Mouse (Mus musculus): ENCODE measurements around the gene Itk. TPM values are rescaled to one million over a fixed set of nuclear protein-coding genes. Genes with fewer than 3 reads are reported as not detected.
"Not testable (repeated sequence)": the region's sequence is repeated elsewhere in the genome, so short reads cannot be mapped to it uniquely, and the experiment has no call there.

Itk gene
- polyA plus RNA-seq (2015; fragmentation: Nextera tagmentation; extraction: Ambion mirVana) = 0.07 TPM in 1 of 2 replicates, not detected in the other

DNA sequence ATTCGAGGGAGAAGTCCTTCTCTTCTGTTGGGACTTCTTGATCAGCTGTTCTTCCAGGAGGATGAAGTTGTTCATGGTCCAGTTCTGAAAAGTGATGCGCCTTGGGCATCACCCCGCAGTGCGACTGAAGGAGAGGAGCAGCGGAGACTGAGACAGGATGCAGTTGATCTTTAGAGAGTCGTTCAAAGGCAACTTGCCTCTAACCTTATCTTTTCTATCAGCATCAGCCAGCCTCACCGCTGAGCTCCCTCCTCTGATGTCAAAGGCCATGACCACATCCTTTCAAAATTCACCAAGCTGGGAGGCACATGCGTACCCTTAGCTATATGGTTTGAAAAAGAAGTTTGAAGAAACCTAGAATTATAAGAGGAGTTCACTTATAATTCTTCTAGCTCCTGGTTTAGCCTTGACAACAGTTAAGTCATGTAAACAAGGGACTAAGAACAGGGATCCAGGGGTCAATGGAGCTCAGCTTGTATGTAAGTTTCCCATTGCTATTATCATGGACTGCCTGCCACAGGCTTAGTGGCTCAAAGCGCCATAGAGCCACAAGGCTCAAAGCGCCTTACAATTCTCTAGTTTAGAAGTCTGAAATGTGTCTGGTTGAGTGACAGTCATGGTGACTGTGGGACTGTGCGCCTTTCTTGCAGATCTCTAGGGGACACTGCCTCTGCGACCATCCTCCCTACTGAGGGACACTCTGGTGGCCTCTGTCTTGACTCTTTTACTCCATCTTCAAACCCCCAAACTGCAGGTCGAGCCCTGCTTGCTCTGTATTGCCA, at the start of gene Itk:
Gene Itk, minus strand, starts transcription at position 180 of the 782 bp plus-strand sequence.
- H3K4me2 ChIP-seq = no peak within 1 kb of the TSS
- no peak within 1 kb of the TSS for H3K9ac ChIP-seq
- no peak within 1 kb of the TSS for H3K27ac ChIP-seq
- H3K9me3 ChIP-seq = no peaks in the 10 kb centered on the region
- whole genome bisulfite sequencing = 78% methylated on average over 13 of the region's 13 CpGs
- H3K4me1 ChIP-seq = no peaks in the 10 kb centered on the region
- no peaks in the 10 kb centered on the region for H3K36me3 ChIP-seq
- no peak within 1 kb of the TSS for H3K4me3 ChIP-seq
- no peaks in the 10 kb centered on the region for H3K27me3 ChIP-seq
- ATAC-seq (ENCODE audit: insufficient number of reproducible peaks, insufficient read depth, low FRiP score, low TSS enrichment, low read depth) = no peak

DNA sequence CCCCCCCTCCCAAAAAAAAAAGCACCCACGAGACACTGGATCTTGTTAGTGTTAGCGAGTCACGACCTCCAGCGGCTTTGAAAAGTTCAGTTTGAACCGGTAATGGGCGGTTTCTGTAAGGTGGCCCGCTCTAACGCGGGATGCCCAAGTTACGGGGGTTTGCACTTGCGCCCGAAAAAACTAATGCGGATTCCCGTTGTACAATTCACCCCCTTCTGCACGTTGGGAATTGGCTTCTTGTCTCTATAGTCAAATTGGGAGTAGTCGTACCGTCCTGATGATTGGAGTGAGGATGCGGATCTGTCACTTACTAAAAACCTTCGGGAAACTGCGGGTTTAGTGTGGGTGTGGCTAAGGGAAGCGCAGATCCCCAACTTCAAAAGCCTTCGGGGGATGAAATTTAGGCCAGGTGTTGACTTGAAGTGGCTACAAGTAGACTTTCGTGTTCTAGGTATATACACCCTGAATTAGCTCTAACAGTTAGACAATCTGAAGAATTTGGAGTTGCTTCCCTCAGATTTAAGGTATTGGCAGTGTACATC, 48.2 kb upstream of the Itk start:
- H3K27me3 ChIP-seq = no peaks in the 10 kb centered on the region
- peaks cover 10% of the 10 kb centered on the region for H3K4me1 ChIP-seq
- 1% methylated on average over 23 of the region's 23 CpGs for WGBS
- H3K9me3 ChIP-seq = no peaks in the 10 kb centered on the region
- peak overlapping the region; percentile 95 for H3K27ac ChIP-seq
- no peak for ATAC-seq (ENCODE audit: insufficient number of reproducible peaks, insufficient read depth, low FRiP score, low TSS enrichment, low read depth)
- H3K4me3 ChIP-seq = peak overlapping the region; percentile 94
- H3K9ac ChIP-seq = peak overlapping the region; percentile 94
- peaks cover 15% of the 10 kb centered on the region for H3K36me3 ChIP-seq
- peak overlapping the region; percentile 82 for H3K4me2 ChIP-seq

DNA sequence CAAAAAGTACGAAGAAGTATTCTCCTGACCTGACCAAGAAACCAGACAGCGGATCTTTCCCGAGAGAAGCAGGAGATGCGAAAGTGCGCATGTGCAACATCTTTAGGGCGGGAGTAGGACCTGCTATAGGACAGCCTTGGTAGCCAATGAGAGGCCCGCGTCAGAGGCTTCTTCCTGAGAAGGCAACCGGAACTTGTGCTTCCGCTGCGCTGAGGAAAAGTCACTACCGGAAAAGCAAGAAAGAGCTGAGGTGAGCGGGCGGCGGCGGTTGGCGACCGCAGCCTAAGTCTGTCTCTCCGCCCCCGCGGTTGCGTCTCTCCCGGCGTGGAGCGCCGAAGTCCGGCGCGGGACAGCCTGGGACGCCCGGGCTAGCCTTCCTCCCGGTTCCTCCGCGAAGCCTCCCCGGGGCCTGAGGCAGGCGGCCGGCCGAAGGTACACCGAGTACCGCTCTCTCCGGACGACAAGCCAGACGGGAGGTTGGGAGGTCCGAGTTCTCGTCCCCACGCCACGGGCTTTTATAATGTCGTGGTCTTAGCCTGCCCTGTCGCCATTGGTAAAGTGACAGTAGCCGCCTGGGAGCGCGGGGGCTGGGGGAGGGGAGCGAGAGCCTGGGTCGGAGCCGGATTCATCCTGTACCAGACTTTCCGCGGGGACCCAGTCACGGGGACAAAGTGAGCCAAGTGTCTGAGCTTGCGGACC, 47.6 kb upstream of the Itk start, which contains the start of gene Med7:
Gene Med7, plus strand, starts transcription at position 166 of the 699 bp plus-strand sequence.
- Histone ChIP-seq H3K27me3 (no peaks in the 10 kb centered on the region), H3K4me3 (peak within 1 kb of the TSS; percentile 94), H3K9me3 (no peaks in the 10 kb centered on the region), H3K36me3 (peaks cover 13% of the 10 kb centered on the region), H3K4me1 (peaks cover 10% of the 10 kb centered on the region), H3K9ac (peak within 1 kb of the TSS; percentile 94), H3K4me2 (peak within 1 kb of the TSS; percentile 82), H3K27ac (peak within 1 kb of the TSS; percentile 95)
- peak; percentile 95 for ATAC-seq (ENCODE audit: insufficient number of reproducible peaks, insufficient read depth, low FRiP score, low TSS enrichment, low read depth)
- under 1% methylated on average over 59 of the region's 59 CpGs for WGBS

DNA sequence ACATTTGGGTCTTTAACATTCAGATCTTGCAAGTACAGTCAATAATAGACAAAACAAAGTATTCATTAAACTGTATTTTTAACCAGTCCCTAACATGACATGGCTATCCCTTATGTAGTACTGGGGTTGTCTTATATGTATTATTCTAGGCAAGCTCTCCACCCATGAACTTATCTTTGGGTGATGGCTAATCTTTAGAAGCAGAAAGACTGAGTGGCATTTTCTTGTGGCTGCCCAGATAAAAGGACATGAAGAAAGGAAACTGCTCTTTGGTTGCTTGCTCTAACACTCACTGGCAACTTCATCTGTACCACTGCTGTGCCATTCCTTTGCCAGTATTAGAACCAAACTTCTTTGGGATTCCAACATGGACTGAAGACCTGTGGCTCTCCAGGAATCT, 46.0 kb upstream of the Itk start:
- Histone ChIP-seq H3K27ac (no peak overlapping the region), H3K27me3 (no peaks in the 10 kb centered on the region), H3K36me3 (peaks cover 2% of the 10 kb centered on the region), H3K9ac (no peak overlapping the region), H3K4me1 (peaks cover 10% of the 10 kb centered on the region), H3K9me3 (no peaks in the 10 kb centered on the region), H3K4me2 (no peak overlapping the region), H3K4me3 (no peak overlapping the region)
- ATAC-seq (ENCODE audit: insufficient number of reproducible peaks, insufficient read depth, low FRiP score, low TSS enrichment, low read depth) = no peak

DNA sequence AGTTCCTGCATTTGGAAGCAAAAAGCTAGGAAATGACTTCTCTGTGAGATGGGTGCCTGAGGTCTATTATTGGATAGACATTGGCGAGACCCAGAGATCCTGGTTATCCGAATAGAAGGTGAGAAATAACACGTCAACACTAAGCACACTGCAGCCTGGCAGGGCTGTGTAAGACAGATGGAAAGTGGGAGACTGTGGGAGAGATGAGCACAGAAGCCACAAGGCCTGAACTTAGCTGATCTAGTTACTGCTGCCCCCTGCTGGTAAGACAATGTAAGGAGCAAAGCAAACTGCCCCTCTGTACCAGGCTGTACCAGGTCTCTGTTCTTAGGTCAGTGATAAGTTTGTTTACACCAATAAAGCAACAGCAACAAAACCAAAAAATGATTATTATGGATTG, 41.8 kb upstream of the Itk start:
- no peak overlapping the region for H3K4me3 ChIP-seq
- no peak overlapping the region for H3K9ac ChIP-seq
- ATAC-seq (ENCODE audit: insufficient number of reproducible peaks, insufficient read depth, low FRiP score, low TSS enrichment, low read depth) = peak; percentile 74; the same call in 1 of the 2 replicates
- WGBS = 20% methylated on average over 3 of the region's 3 CpGs
- no peak overlapping the region for H3K4me2 ChIP-seq
- peaks cover 2% of the 10 kb centered on the region for H3K4me1 ChIP-seq
- H3K27ac ChIP-seq = no peak overlapping the region
- no peaks in the 10 kb centered on the region for H3K9me3 ChIP-seq
- no peaks in the 10 kb centered on the region for H3K27me3 ChIP-seq
- no peaks in the 10 kb centered on the region for H3K36me3 ChIP-seq

DNA sequence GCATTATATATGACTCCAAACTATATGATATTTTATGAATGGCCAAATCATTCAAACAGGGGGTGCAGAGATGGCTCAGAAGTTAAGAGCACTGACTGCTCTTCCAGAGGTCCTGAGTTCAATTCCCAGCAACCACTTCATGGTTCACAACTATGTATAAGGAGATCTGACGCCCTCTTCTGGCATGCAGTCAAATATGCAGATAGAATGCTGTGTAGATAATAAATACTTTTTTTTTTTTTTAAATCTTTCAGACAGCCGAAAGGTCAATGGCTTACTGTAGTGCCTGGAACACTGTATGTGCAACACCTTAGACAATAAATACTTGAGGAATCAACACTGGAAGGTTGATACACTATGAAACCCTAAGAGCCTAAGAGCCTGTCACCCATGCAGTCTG, 40.8 kb upstream of the Itk start:
- no peak for ATAC-seq (ENCODE audit: insufficient number of reproducible peaks, insufficient read depth, low FRiP score, low TSS enrichment, low read depth)
- Histone ChIP-seq H3K4me2 (no peak overlapping the region), H3K27me3 (no peaks in the 10 kb centered on the region), H3K4me1 (no peaks in the 10 kb centered on the region), H3K36me3 (no peaks in the 10 kb centered on the region), H3K27ac (no peak overlapping the region), H3K9ac (no peak overlapping the region), H3K4me3 (no peak overlapping the region), H3K9me3 (no peaks in the 10 kb centered on the region)
- 84% methylated on average over 2 of the region's 2 CpGs for WGBS

DNA sequence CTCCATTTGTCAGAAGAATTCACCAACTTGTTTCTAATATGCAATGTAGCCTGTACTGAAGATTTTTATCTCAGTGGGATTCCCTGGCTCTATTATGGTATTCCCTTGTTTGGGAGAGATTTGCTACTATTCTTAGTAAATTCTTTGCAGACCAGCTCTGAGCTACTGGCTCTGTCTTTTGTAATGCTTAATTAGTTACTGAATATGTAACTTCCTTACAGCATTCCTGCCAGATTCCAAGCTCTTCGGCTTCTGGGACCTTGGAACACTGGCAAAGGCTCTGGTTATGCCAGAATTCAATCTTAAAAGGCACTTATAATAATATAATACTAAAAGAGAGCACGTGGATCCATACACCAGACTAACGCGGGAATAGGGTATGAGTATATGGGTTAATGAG, 38.8 kb upstream of the Itk start:
- H3K4me2 ChIP-seq; H3K4me1 ChIP-seq; H3K36me3 ChIP-seq; H3K9ac ChIP-seq; H3K27ac ChIP-seq; ATAC-seq (ENCODE audit: insufficient number of reproducible peaks, insufficient read depth, low FRiP score, low TSS enrichment, low read depth); H3K9me3 ChIP-seq; H3K27me3 ChIP-seq; H3K4me3 ChIP-seq: not testable (repeated sequence)
- 36% methylated on average over 4 of the region's 4 CpGs for WGBS

DNA sequence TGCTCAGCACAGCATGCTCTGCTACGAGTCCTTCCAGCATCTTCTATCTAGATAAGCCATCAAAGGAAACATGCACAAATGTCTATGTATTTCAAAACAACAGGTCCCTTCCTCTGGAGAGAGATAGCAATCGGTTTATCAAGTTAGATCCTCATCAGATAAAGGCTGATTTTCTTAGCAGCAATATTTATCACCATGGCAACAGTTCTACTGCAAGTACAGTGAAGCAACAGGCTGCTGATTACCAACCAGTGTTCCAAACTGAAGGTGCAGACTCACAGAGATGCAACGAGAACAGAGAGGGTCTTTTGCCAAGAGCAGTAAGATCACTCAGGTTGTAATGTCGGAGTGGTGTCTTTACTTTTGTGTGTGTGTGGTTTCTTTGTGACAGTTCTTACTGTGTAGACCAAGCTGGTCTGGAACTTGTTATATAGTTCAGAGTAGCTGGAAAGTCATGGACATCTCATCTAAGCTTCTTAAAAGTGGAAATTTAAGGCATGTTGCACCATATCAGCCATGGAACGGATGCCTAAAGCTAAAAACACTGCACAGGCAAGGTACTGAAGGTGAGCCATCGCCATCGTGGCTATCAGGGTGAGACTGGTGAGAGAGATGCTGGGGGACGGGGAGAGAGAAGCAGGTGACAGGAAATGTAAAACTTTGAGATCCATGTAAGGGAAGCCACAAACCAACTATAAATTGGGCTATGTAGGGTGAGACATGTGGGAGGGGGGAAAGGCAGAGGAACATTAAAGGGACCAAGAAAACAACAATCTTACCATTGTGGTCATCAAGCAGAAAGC, 32.0 kb upstream of the Itk start:
- 81% methylated on average over 8 of the region's 8 CpGs for WGBS
- no peak overlapping the region for H3K9ac ChIP-seq
- ATAC-seq (ENCODE audit: insufficient number of reproducible peaks, insufficient read depth, low FRiP score, low TSS enrichment, low read depth) = no peak
- H3K9me3 ChIP-seq = no peaks in the 10 kb centered on the region
- no peaks in the 10 kb centered on the region for H3K27me3 ChIP-seq
- no peak overlapping the region for H3K27ac ChIP-seq
- no peaks in the 10 kb centered on the region for H3K36me3 ChIP-seq
- H3K4me3 ChIP-seq = no peak overlapping the region
- no peak overlapping the region for H3K4me2 ChIP-seq
- H3K4me1 ChIP-seq = peaks cover 8% of the 10 kb centered on the region

DNA sequence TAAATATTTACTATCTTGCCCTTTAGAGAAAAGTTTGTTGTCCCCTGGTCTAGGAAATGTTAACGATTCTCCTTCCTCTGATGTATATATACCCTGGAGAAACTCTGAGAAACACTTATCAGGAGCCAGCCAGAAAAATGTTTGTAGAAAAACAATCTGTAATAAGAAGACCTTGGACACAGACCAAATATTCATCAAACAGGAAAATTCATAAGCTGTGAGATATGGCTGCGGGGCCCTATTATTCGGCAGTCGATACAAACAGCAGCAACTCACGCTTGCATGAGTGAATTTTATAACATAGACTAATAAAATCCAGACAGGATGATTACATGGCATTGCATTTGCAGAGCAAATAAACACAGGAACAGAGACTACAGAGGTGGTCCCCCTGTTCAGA, 29.5 kb upstream of the Itk start:
- H3K9me3 ChIP-seq = no peaks in the 10 kb centered on the region
- no peak for ATAC-seq (ENCODE audit: insufficient number of reproducible peaks, insufficient read depth, low FRiP score, low TSS enrichment, low read depth)
- H3K4me1 ChIP-seq = peaks cover 8% of the 10 kb centered on the region
- H3K36me3 ChIP-seq = no peaks in the 10 kb centered on the region
- no peak overlapping the region for H3K27ac ChIP-seq
- H3K27me3 ChIP-seq = no peaks in the 10 kb centered on the region
- H3K4me2 ChIP-seq = no peak overlapping the region
- H3K4me3 ChIP-seq = no peak overlapping the region
- H3K9ac ChIP-seq = no peak overlapping the region
- WGBS = 43% methylated on average over 5 of the region's 5 CpGs

DNA sequence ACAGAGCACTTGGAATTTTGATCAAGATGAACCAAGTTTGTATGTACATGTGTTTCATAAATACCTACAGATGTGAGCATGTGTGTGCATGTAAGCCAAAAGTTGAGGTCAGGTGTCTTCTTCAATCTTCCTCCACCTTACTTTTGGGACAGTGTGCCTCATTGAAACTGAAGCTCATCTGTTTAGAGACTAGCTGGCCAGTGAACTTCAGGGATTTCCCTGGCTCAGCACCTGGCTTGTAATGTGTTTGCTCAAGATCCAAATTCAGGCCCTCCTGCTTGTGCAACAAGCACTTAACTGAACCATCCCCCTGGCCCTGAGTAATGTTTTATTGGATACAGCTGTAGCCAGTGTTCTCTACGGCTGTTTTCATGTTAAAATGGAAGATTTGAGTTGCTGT, 29.1 kb upstream of the Itk start:
- Histone ChIP-seq H3K4me3 (no peak overlapping the region), H3K4me1 (peaks cover 8% of the 10 kb centered on the region), H3K27ac (0 out of 2 replicates have a peak overlapping the region, but pooled peaks have one; percentile 51), H3K9ac (no peak overlapping the region), H3K4me2 (no peak overlapping the region), H3K9me3 (no peaks in the 10 kb centered on the region), H3K36me3 (no peaks in the 10 kb centered on the region), H3K27me3 (no peaks in the 10 kb centered on the region)
- WGBS = 24% methylated on average over 1 of the region's 1 CpGs
- ATAC-seq (ENCODE audit: insufficient number of reproducible peaks, insufficient read depth, low FRiP score, low TSS enrichment, low read depth) = no peak

DNA sequence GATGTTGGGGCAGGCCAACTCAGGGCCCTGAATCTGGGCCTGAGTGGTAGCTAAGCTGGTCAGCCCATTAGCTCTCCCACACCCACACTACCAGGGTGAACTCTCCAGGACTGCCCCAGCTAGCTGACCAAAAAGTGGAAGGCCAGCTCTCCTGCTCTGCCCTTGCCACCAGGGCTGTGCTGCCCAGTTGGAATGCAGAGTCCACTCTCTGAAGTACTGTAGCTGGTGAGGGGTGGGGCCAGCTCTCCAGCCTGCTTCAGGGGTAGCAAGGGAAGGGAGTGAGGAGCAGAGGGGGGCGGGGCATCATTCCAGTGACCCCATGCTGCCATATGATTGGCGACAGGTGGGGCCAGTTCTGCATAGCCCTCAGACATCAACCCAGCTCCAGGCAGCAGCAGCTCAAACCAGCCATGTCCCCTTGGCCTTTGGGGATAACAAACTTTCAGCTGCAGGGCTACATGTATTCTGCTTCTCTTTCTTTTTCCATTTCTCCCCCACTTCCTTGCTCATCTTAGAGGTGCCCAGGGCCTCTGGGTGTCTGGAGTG, 20.8 kb upstream of the Itk start:
- Histone ChIP-seq H3K4me3 (no peak overlapping the region), H3K4me2 (no peak overlapping the region), H3K27me3 (peaks cover 4% of the 10 kb centered on the region; the same call in 1 of the 2 replicates), H3K4me1 (no peaks in the 10 kb centered on the region), H3K9me3 (no peaks in the 10 kb centered on the region), H3K36me3 (no peaks in the 10 kb centered on the region), H3K9ac (no peak overlapping the region), H3K27ac (no peak overlapping the region)
- whole genome bisulfite sequencing = 45% methylated on average over 2 of the region's 2 CpGs
- ATAC-seq (ENCODE audit: insufficient number of reproducible peaks, insufficient read depth, low FRiP score, low TSS enrichment, low read depth) = no peak
